Mouse (Mus musculus): ENCODE results near the gene Aig1.

DNA sequence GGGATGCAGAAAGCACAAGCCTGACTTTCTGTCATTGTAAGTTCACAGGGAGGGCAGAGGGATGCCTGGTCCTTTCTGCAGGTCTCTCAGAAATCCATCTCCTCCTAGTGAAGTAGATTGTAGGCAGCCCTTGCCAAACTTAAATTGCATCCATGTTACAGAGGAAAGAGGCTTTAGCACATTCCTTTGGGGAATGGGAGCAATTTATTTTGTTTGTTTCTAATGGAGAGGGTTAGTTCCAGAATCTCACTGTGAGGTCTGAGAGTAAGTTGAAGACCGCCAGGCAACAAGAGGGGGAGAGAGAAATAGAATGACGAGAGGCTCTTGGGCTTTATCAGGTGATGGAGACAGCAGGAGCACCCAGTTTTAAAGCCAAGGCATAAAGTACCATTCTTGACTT is 155.7 kb downstream of the Aig1 start:
- TF ChIP-seq CTCF (IDR thresholded peaks at IDR 0.05; ENCODE audit: low read depth, low read length) (no peak), POLR2A (IDR thresholded peaks at IDR 0.05; ENCODE audit: insufficient read depth, low read length) (no peak), EP300 (IDR thresholded peaks at IDR 0.05; ENCODE audit: insufficient read depth, low read depth, low read length) (no peak)
